Mouse (Mus musculus): ENCODE measurements around the gene Hs3st4. TPM values are rescaled to one million over a fixed set of nuclear protein-coding genes. Genes with fewer than 3 reads are reported as not detected.

The Hs3st4 gene
- polyA plus RNA-seq, 1 experiment from 2014 or later, result 0.18 TPM

DNA sequence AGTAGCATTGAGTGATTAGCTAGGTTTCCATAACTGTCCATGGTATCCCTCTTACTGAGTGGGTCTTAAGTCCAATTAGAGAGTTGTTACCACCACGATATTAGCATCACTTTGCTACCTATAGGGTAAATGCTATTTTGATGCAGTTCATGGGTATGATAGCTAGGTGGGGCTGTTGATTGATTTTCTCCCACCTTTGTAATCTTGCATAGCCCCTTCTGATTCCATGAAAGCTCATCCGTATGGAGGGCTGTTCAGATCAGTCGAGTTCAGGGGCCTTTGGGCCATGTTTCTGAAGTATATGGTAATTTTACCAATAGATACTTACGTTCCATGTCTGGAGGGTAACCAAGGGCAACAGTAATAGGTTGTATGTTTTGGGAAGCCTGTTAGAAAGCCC is 400.8 kb downstream of the Hs3st4 start:
- Histone ChIP-seq H3K27me3 (replicated peaks; ENCODE audit: control insufficient read depth, insufficient read depth, low read length) (no peaks in the 10 kb centered on the region), H3K36me3 (ENCODE audit: control insufficient read depth, insufficient read depth, low read length) (no peaks in the 10 kb centered on the region), H3K4me2 (ENCODE audit: low read depth, low read length) (no peak overlapping the region), H3K4me3 (ENCODE audit: low read depth, low read length) (no peak overlapping the region), H3K27ac (replicated peaks; ENCODE audit: low read depth, low read length) (no peak overlapping the region), H3K9ac (ENCODE audit: low read depth, low read length) (no peak overlapping the region), H3K4me1 (ENCODE audit: control insufficient read depth, insufficient read depth, low read length) (no peaks in the 10 kb centered on the region), H3K9me3 (ENCODE audit: control insufficient read depth, low read length) (no peaks in the 10 kb centered on the region)
- DNase-seq (ENCODE audit: low spot score) (peak; percentile 8), ATAC-seq (ENCODE audit: low read depth) (no peak)
- WGBS, result 35% methylated on average over 4 of the region's 4 CpGs

GRCm38 (mm10) chr7:124399184-124399583 is 416.5 kb downstream of the Hs3st4 start:
- DNase-seq (ENCODE audit: low spot score) (no peak), ATAC-seq (ENCODE audit: low read depth) (no peak)
- Histone ChIP-seq H3K4me1 (ENCODE audit: control insufficient read depth, insufficient read depth, low read length) (no peaks in the 10 kb centered on the region), H3K36me3 (ENCODE audit: control insufficient read depth, insufficient read depth, low read length) (no peaks in the 10 kb centered on the region), H3K27me3 (replicated peaks; ENCODE audit: control insufficient read depth, insufficient read depth, low read length) (no peaks in the 10 kb centered on the region), H3K27ac (replicated peaks; ENCODE audit: low read depth, low read length) (no peak overlapping the region), H3K4me3 (ENCODE audit: low read depth, low read length) (no peak overlapping the region), H3K4me2 (ENCODE audit: low read depth, low read length) (no peak overlapping the region), H3K9ac (ENCODE audit: low read depth, low read length) (no peak overlapping the region), H3K9me3 (ENCODE audit: control insufficient read depth, low read length) (no peaks in the 10 kb centered on the region)

GRCm38 (mm10) chr7:124426951-124427350 is 444.3 kb downstream of the Hs3st4 start:
- no peaks in the 10 kb centered on the region for H3K4me1 ChIP-seq (ENCODE audit: control insufficient read depth, insufficient read depth, low read length)
- H3K9ac ChIP-seq (ENCODE audit: low read depth, low read length), result no peak overlapping the region
- H3K4me3 ChIP-seq (ENCODE audit: low read depth, low read length), result no peak overlapping the region
- H3K9me3 ChIP-seq (ENCODE audit: control insufficient read depth, low read length), result no peaks in the 10 kb centered on the region
- no peaks in the 10 kb centered on the region for H3K27me3 ChIP-seq (replicated peaks; ENCODE audit: control insufficient read depth, insufficient read depth, low read length)
- H3K4me2 ChIP-seq (ENCODE audit: low read depth, low read length), result no peak overlapping the region
- ATAC-seq (ENCODE audit: low read depth), result no peak
- no peak for DNase-seq (ENCODE audit: low spot score)
- H3K27ac ChIP-seq (replicated peaks; ENCODE audit: low read depth, low read length), result no peak overlapping the region
- no peaks in the 10 kb centered on the region for H3K36me3 ChIP-seq (ENCODE audit: control insufficient read depth, insufficient read depth, low read length)

All from embryonic facial prominence, embryonic 14.5 days (tissue).